Mouse (Mus musculus): ENCODE results near the gene Ccdc78.

Gene Ccdc78

GRCm38 (mm10) chr17:25809606-25810340, 23.4 kb downstream of the Ccdc78 start:
- peak in 1 of 2 experiments; percentile 38 for DNase-seq (ENCODE audit: low spot score in 2 of 2)

DNA sequence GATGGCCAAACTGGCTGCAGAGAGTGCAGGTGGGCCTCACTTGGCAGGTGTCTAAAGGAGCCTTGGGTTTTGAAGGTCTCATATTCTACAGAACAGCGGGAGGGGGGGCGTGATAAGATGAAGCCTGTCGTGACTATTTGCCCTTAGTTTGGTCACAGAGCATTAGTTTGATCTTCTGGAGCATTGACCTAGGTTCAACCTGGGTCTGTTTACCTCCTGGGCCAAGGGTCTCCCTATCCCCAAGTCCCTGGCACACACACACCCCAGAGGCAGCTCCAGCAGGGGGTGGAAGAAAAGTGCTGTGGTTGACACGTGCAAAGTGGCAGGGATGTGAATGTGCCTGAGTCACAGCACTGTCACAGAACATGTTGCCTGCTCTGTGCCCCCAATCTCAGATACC, 24.5 kb downstream of the Ccdc78 start:
- no peak for DNase-seq (ENCODE audit: low spot score in 2 of 2)

DNA sequence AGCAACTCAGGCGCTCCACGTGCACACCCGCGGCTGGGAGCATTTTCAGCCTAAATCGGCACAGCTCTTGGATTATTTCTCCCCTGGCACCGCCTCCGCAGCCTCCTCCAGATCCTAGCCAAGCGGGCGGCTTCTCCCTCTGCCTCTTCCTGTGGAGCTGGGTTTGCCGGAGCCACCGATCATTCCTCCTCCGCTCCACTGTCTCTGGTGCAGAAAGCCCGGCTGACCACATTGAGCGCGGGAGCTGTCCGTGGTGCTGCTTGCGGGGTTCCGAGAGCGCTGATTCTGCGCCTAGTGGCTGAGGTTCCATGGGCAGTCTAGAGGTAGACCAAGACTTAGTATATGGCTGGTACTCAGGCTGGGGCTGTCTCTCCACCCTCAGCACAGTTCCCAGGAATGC, 27.1 kb downstream of the Ccdc78 start:
- DNase-seq (ENCODE audit: low spot score in 2 of 2), result peak in 1 of 2 experiments; percentile 66

DNA sequence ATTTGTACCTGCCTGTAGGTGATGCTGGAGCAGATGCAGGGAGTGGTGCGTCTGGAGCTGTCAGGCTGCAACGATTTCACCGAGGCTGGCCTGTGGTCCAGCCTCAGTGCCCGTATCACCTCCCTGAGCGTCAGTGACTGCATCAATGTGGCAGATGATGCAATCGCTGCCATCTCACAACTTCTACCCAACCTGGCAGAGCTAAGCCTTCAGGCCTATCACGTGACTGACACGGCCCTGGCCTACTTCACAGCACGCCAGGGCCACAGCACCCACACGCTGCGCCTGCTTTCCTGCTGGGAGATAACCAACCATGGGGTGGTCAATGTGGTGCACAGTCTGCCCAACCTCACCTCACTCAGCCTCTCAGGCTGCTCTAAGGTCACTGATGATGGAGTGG, 31.3 kb downstream of the Ccdc78 start:
- no peak for DNase-seq (ENCODE audit: low spot score in 2 of 2)

DNA sequence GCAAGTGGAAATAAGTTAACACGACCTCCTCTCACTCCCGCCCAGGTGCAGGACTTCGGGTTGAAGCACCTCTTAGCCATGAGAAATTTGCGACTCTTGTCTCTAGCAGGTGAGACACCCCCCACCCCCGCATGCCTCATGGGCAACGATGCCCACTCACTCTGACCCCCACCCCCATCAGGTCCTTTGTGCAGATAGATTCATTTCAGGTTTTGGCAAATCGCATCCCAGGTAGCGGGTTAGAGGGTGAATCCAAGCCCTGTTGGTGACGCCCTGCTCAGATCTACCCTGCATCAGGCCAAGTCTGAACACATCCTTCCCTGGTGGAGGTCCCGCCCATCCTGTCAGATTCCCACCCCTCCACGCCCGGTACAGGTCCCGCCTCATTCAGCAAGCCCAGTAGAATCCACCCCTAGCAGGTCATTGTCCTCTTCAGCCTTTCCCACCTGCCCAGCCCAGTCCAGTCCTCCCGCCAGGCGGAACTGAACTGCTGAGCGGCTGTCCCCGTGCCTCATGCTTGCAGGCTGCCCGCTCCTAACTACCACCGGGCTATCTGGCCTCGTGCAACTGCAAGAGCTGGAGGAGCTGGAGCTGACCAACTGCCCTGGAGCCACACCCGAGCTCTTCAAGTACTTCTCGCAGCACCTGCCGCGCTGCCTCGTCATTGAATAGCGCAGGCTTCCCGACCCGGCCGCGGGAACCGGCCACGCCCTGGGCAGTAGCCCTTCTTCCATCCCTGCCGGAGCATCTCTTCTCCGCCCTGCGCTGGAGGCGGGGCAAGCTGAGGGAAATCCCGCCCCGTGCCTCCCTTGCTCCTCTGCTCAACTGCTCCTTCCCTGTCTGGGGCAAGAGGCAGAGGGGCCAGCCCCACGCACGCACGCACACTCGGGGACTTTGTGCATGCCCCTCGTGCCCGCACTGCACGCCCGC, 32.7 kb downstream of the Ccdc78 start:
- DNase-seq (ENCODE audit: low spot score in 2 of 2), result peak in 1 of 2 experiments; percentile 22

- peak; percentile 61 to 79 for DNase-seq (ENCODE audit: low spot score in 2 of 2)
These were observed 37.1 kb downstream of the Ccdc78 start, which contains the start of gene Wdr24 for GRCm38 (mm10) chr17:25823452-25823851. Gene Wdr24, plus strand, starts transcription at chr17:25823627.

GRCm38 (mm10) chr17:25824362-25825142, 38.2 kb downstream of the Ccdc78 start:
- no peak for DNase-seq (ENCODE audit: low spot score in 2 of 2)

DNA sequence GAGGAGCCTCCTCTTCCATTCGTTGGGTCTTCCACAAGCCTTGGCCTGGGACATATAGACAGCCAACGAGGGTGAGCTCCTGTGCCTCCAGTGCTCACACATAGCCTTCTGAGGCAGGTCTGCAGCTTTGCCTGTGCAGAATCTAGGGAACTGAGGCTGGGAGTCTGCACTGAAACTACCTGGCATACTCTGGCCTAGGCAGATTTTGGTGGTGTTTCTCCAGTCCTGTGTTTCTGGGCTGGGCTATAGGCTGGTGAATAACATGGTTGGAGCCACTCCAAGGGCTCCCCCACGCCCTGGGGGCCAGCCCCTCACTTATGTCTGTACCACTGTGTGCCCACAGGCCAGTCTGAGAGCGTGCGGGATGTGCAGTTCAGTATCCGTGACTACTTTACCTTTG, 38.9 kb downstream of the Ccdc78 start:
- no peak for DNase-seq (ENCODE audit: low spot score in 2 of 2)

GRCm38 (mm10) chr17:25825984-25826570, 39.7 kb downstream of the Ccdc78 start:
- DNase-seq (ENCODE audit: low spot score in 2 of 2), result no peak

GRCm38 (mm10) chr17:25827011-25827410, 40.6 kb downstream of the Ccdc78 start:
- DNase-seq (ENCODE audit: low spot score in 2 of 2), result no peak

DNA sequence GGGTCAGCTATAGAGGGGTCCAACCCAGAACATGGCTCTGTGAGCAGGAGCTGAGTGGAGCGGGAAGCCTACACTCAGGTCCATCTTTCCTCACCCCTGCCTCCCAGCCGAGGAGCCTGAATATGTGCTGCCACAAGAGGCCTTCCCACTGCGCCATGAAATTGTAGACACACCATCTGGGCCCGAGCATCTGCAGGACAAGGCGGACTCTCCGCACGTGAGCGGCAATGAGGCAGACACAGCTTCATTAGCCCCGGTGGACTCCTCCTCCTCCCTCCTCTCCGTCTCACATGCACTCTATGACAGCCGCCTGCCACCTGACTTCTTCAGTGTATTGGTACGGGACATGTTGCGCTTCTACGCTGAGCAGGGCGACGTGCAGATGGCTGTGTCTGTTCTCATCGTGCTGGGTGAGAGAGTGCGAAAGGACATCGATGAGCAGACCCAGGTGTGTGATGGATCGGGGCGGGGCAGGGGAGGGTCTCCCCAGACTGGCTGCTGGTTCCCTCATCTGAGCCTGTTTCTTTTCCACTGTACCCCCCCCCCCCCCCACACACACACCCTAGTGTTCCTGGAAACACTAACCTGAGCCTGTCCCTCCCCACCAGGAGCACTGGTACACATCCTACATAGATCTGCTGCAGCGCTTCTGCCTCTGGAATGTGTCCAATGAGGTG, 41.3 kb downstream of the Ccdc78 start:
- DNase-seq (ENCODE audit: low spot score in 2 of 2), result no peak

DNA sequence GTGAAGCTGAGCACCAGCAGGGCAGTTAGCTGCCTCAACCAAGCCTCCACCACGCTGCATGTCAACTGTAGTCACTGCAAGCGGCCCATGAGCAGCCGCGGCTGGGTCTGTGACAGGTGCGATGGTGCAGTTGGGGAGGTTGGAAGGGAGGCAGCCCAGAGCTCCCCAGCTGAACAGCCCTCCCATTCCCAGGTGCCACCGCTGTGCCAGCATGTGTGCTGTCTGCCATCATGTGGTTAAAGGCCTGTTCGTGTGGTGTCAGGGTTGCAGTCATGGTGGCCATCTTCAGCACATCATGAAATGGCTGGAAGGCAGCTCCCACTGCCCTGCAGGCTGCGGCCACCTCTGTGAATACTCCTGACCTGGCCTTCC, 41.8 kb downstream of the Ccdc78 start:
- no peak for DNase-seq (ENCODE audit: low spot score in 2 of 2)

DNA sequence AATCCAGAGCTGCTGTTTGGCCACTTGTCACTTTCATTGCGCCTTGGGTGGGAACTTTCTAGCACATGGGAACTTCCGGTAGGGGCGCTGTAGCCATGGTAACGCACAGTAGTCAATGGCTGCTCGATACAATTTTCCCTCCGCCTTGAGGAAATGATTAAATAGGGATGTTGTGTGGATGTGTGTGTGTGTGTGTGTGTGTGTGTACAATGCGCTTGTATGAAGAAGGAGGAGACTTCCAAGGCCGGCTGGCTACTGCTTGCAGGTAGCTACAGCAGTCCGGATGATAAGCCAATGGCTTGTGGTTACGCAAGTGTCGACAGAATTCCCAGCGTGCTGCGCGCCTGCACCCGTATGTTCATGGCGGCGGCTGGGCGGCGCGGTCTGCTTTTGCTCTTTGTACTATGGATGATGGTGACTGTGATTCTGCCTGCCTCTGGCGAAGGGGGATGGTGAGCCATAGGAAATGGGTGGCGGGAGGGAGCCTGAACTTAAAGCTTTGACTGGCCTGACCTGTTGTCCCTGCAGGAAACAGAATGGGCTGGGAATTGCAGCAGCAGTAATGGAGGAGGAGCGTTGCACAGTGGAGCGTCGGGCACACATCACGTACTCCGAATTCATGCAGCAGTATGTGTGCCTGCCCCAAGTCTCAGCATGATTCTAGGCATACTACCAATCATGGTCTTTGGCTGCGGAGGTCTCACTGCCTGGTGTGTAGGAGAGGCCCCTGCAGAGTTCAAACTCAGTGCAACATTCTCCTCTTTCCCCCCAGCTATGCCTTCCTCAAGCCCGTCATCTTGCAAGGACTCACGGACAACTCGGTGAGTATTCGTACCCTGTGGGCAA, 42.6 kb downstream of the Ccdc78 start, which contains the start of gene Jmjd8:
Gene Jmjd8 (plus strand): TSS at position 156 of the 846 bp plus-strand sequence.
- DNase-seq (ENCODE audit: low spot score in 2 of 2), result peak; percentile 68 to 77

DNA sequence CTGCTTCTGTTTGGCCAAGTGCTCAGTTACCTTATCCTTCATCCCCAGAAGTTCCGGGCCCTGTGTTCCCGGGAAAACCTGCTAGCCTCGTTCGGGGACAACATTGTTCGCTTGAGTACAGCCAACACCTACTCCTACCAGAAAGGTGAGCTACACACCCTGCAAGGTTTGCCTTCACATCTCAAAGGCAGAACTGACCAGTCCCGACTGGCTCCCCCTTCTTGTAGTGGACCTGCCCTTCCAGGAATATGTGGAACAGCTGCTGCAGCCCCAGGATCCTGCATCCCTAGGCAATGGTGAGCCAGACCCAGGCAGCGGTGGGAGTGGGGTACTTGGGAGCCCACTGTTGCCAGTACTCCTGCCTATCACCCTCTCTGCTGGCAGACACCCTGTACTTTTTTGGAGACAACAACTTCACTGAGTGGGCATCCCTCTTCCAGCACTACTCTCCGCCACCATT, 43.2 kb downstream of the Ccdc78 start:
- no peak for DNase-seq (ENCODE audit: low spot score in 2 of 2)

DNA sequence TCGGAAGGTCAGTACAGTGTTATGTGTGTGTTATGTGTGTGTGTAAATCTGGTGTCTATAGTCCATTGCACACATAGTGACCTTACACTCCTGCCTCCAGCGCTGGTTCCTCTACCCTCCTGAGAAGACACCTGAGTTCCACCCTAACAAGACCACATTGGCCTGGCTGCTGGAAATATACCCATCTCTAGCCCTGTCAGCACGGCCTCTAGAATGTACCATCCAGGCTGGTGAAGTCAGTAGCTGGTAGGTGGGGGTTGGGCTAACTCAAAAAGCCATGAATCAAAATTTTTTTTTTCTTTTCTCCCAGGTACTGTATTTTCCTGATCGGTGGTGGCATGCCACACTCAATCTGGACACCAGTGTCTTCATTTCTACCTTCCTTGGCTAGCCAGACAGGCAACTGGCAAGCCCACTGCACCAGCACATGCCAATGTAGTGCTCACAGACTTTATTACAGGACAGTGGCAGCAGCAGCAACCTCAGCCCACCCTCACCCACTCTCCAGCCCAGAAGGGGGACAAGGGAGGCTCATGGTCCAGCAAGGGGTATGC, 43.9 kb downstream of the Ccdc78 start:
- DNase-seq (ENCODE audit: low spot score in 2 of 2), result no peak

- DNase-seq (ENCODE audit: low spot score in 2 of 2), result no peak
These were observed 44.5 kb downstream of the Ccdc78 start for GRCm38 (mm10) chr17:25830806-25831431.

DNA sequence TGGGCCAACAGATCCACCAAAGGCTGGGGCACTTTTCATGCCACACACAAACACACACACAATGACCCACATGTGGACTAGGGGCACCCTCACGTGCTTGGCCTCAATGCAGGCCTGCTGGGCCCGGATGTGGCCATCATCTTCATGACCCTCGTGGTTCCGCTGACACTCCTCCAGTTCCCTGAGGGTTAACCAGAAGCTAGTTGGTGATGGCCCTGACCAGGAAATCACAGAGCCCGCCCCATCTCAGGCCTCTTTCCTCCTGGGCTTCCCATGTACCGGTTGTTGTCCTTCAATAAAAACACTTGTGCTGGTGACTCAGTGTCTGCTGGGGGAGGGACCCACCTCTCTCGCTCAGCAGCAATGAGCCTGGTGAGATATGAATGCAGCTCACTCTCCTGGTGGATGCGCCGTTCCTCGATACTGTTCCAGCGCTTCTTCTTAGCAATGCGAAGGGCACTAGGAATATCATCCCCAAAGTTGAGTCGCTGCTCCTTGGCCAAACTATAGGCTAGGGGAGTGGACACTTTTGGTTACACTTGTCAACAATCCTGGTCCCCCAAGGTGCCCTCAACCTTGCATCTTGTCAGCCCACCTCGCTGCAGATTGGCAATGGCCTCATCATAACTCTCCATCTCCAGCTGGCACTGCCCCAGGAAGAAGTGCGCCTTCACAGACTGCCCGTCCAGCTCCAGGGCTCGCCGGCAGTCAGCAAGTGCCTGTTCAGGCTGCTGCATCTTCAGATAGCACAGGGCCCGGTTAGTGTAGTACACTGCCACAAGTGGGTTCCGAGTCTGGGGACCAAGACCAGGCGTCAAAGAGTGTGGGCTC, 45.3 kb downstream of the Ccdc78 start:
- peak in 1 of 2 experiments; percentile 43 for DNase-seq (ENCODE audit: low spot score in 2 of 2)
